Mouse (Mus musculus) olfactory bulb, adult 2 months (tissue): ENCODE results near the gene Hacd1.
"Not testable (repeated sequence)": the region's sequence is repeated elsewhere in the genome, so short reads cannot be mapped to it uniquely, and the experiment has no call there.

Source experiments
- CTCF ChIP-seq: fragments of 200-500 bp; IDR thresholded peaks from 2 replicates; pipeline ENCODE4 v1.5.1; 2012; ENCODE audit warnings: low read depth, mild to moderate bottlenecking, low read length, moderate library complexity; ENCODE audit not compliant: insufficient read depth
- POLR2A ChIP-seq: fragments of 200-500 bp; IDR thresholded peaks from 2 replicates; pipeline ENCODE4 v1.6.1; 2012; ENCODE audit warnings: mild to moderate bottlenecking, low read depth, low read length, moderate library complexity; ENCODE audit not compliant: insufficient read depth

DNA sequence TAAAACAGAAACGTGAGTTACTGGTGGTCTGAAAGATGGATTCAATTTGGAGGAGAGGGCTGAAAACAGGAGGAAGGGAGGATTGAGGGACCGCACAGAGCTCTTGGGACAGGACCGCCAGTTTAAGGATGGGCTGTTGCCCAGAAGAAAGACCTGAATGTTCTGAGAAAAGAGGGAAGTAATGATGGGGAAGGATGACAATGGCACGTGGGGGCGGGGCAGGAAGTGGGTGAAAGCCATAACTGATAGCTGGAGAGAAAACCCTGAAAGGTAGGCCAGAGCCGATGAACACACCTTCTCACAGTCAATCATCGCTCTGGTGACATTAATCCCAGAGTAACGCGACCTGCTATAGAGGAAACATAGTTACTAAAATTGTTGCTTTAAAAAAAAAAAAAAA is 22.6 kb upstream of the Hacd1 start:
- TF ChIP-seq CTCF, POLR2A: not testable (repeated sequence)
